Mouse (Mus musculus) left cerebral cortex, adult 9 months (tissue): Measurements from ENCODE around the gene Naa80.
"Not testable (repeated sequence)": the region's sequence is repeated elsewhere in the genome, so short reads cannot be mapped to it uniquely, and the experiment has no call there.

ENCODE experiments used
- DNase-seq, 2 experiments: peaks; one replicate each; pipeline ENCODE4 v3.0.0; 2022; ENCODE audit warnings: low spot score in 2 of 2

Naa80 gene

GRCm38 (mm10) chr9:107571534-107572326, 7.0 kb upstream of the Naa80 start:
- no peak for DNase-seq

- no peak for DNase-seq
Observed at GRCm38 (mm10) chr9:107572327-107572662, 6.4 kb upstream of the Naa80 start.

GRCm38 (mm10) chr9:107573774-107574173, 4.9 kb upstream of the Naa80 start:
- not testable (repeated sequence) for DNase-seq

GRCm38 (mm10) chr9:107575579-107576356, 2.9 kb upstream of the Naa80 start:
- no peak for DNase-seq

- no peak for DNase-seq
Observed at GRCm38 (mm10) chr9:107576357-107577107, 2.2 kb upstream of the Naa80 start, which contains the start of gene Hyal1. Gene Hyal1 (plus strand): TSS chr9:107576927.

- no peak for DNase-seq
Observed at GRCm38 (mm10) chr9:107577871-107578270, 816 bp upstream of the Naa80 start.

GRCm38 (mm10) chr9:107579023-107579900, 575 bp downstream of the Naa80 start:
- DNase-seq = no peak

- DNase-seq = peak; percentile 81 to 90
Observed at GRCm38 (mm10) chr9:107580501-107581317, 2.0 kb downstream of the Naa80 start, which contains the start of gene Hyal3. Gene Hyal3 (plus strand): TSS chr9:107580818.

GRCm38 (mm10) chr9:107581584-107581983, 2.9 kb downstream of the Naa80 start:
- DNase-seq = no peak

- no peak for DNase-seq
Observed at GRCm38 (mm10) chr9:107582509-107583062, 3.9 kb downstream of the Naa80 start.

- no peak for DNase-seq
Observed at GRCm38 (mm10) chr9:107583174-107583573, 4.5 kb downstream of the Naa80 start.

GRCm38 (mm10) chr9:107586504-107586903, 7.8 kb downstream of the Naa80 start:
- no peak for DNase-seq

GRCm38 (mm10) chr9:107586974-107587832, 8.5 kb downstream of the Naa80 start, which contains the start of gene Ifrd2:
Gene Ifrd2 (plus strand): TSS chr9:107587642.
- peak; percentile 98 to 99 for DNase-seq

- DNase-seq = no peak
Observed at GRCm38 (mm10) chr9:107587833-107588639, 9.3 kb downstream of the Naa80 start.

- DNase-seq = no peak
Observed at GRCm38 (mm10) chr9:107590058-107590772, 11.5 kb downstream of the Naa80 start.

GRCm38 (mm10) chr9:107590773-107591060, 12.0 kb downstream of the Naa80 start:
- no peak for DNase-seq

- no peak for DNase-seq
Observed at GRCm38 (mm10) chr9:107593101-107593976, 14.7 kb downstream of the Naa80 start.
